In the genomic region with DNA sequence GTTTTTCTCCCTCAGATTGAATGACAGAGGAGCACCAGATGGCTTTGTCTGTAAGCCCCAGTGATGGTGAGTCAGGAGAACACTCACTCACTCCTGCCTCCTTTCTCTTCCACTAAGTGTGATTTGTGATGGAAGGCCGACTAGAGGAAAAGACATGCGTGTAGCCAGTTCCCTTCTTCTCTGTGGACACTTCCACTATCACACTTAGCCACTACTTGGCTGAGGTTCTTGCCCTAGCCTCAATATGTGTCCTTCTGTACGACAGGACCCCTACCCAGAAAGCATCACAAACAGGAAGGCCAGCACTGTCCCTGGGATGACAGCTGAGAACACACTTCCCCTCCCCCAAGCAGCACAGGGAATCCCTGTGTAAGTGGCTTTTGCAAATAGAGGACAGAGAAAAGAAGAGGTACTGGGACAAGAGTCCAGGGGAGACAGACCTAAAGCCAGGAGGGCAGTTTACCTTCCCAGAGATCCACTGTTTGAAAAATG, we compare ENCODE assay signal across 12 mouse cellular contexts. TPM values are rescaled to one million over a fixed set of nuclear protein-coding genes. Genes with fewer than 3 reads are reported as not detected.
DNase-seq lines count a peak whose midpoint lies in the region; ATAC-seq and TF ChIP-seq lines count a peak whose summit lies in the region.
"Had no signal": no experiment of that assay in that cellular context is flagged by ENCODE, and none has a peak within 500 bp of the region (broad histone marks: within the 10 kb centered on the region; RNA-seq: fewer than 3 reads in every experiment).

No protein-coding gene starts in this region.

- peak overlapping the region; percentile 97 for H3K27ac ChIP-seq in left cerebral cortex, adult 2 months
- H3K27ac ChIP-seq in embryonic facial prominence, embryonic 10.5 days (replicated peaks) = peak overlapping the region; percentile 93
- peak overlapping the region; percentile 92 for H3K27ac ChIP-seq in hindbrain, embryonic 15.5 days (replicated peaks)
- peak overlapping the region; percentile 93 for H3K27ac ChIP-seq in neural tube, embryonic 12.5 days
- H3K27ac ChIP-seq: kidney, embryonic 15.5 days; liver, embryonic 15.5 days had no signal

- no peaks in the 10 kb centered on the region for H3K9me3 ChIP-seq in embryonic facial prominence, embryonic 10.5 days
- H3K9me3 ChIP-seq in hindbrain, embryonic 15.5 days = no peaks in the 10 kb centered on the region
- H3K9me3 ChIP-seq in neural tube, embryonic 12.5 days = no peaks in the 10 kb centered on the region
- H3K9me3 ChIP-seq: kidney, embryonic 15.5 days; liver, embryonic 15.5 days had no signal

- no peaks in the 10 kb centered on the region for H3K27me3 ChIP-seq in embryonic facial prominence, embryonic 10.5 days (replicated peaks; ENCODE audit: low read depth, poor library complexity, severe bottlenecking)
- no peaks in the 10 kb centered on the region for H3K27me3 ChIP-seq in hindbrain, embryonic 15.5 days
- no peaks in the 10 kb centered on the region for H3K27me3 ChIP-seq in neural tube, embryonic 12.5 days (replicated peaks)
- H3K27me3 ChIP-seq: kidney, embryonic 15.5 days had no signal

- peak overlapping the region; percentile 85 for H3K9ac ChIP-seq in hindbrain, embryonic 15.5 days
- peak overlapping the region; percentile 84 for H3K9ac ChIP-seq in neural tube, embryonic 12.5 days
- H3K9ac ChIP-seq: kidney, embryonic 15.5 days; liver, embryonic 15.5 days had no signal

- peak overlapping the region; percentile 63 for H3K4me2 ChIP-seq in hindbrain, embryonic 15.5 days
- peak overlapping the region; percentile 64 for H3K4me2 ChIP-seq in neural tube, embryonic 12.5 days (replicated peaks)
- H3K4me2 ChIP-seq: kidney, embryonic 15.5 days; liver, embryonic 15.5 days had no signal

- TF ChIP-seq CTCF in left cerebral cortex, adult 2 months (IDR thresholded peaks at IDR 0.05) = no peak

- H3K36me3 ChIP-seq in embryonic facial prominence, embryonic 10.5 days (replicated peaks) = peaks cover 52% of the 10 kb centered on the region
- peaks cover 30% of the 10 kb centered on the region for H3K36me3 ChIP-seq in hindbrain, embryonic 15.5 days
- H3K36me3 ChIP-seq in neural tube, embryonic 12.5 days = peaks cover 39% of the 10 kb centered on the region
- H3K36me3 ChIP-seq: kidney, embryonic 15.5 days; liver, embryonic 15.5 days had no signal

- H3K4me3 ChIP-seq in left cerebral cortex, adult 2 months = peak overlapping the region; percentile 75
- peak overlapping the region; percentile 64 for H3K4me3 ChIP-seq in embryonic facial prominence, embryonic 10.5 days
- H3K4me3 ChIP-seq in hindbrain, embryonic 15.5 days = peak overlapping the region; percentile 57
- H3K4me3 ChIP-seq in neural tube, embryonic 12.5 days = peak overlapping the region; percentile 56
- H3K4me3 ChIP-seq: kidney, embryonic 15.5 days; liver, embryonic 15.5 days; myocyte had no signal

- intact Hi-C loops in left cerebral cortex, adult 2 months (cut with DNase I) = loop anchor here (2.0 to 5.0 kb wide), 2 partner anchors 36 to 315 kb away; a partner anchor contains a TSS
- intact Hi-C loops in left cerebral cortex, postnatal 10 days (cut with DNase I) = loop anchor here (10.0 kb wide), 1 partner anchor 542 kb away; no protein-coding TSS in a partner anchor

- 71% methylated on average over 3 of the region's 3 CpGs for WGBS in embryonic facial prominence, embryonic 10.5 days
- WGBS in hindbrain, embryonic 15.5 days = 18% methylated on average over 3 of the region's 3 CpGs
- WGBS in neural tube, embryonic 12.5 days = 47% methylated on average over 3 of the region's 3 CpGs

- H3K4me1 ChIP-seq in embryonic facial prominence, embryonic 10.5 days = peaks cover 32% of the 10 kb centered on the region
- peaks cover 39% of the 10 kb centered on the region for H3K4me1 ChIP-seq in hindbrain, embryonic 15.5 days (replicated peaks)
- peaks cover 45% of the 10 kb centered on the region for H3K4me1 ChIP-seq in neural tube, embryonic 12.5 days

- DNase-seq in left cerebral cortex, adult 2 months (ENCODE audit: extremely low spot score in 1 of 2, low spot score in 2 of 2) = no peak
- DNase-seq in left cerebral cortex, postnatal 10 days (ENCODE audit: extremely low spot score in 1 of 2, low spot score in 2 of 2) = no peak
- no peak for DNase-seq in embryonic facial prominence, embryonic 10.5 days (ENCODE audit: low spot score)
- no peak for DNase-seq in kidney, postnatal 36 days
- DNase-seq in ovary, postnatal 36 days (ENCODE audit: low spot score) = no peak
- DNase-seq: embryo, embryonic 11 days had no signal

- ATAC-seq in hindbrain, embryonic 15.5 days (ENCODE audit: low FRiP score, low read depth) = no peak
- ATAC-seq in neural tube, embryonic 12.5 days (ENCODE audit: low FRiP score, low read depth) = 0 out of 2 replicates have a peak, but pooled peaks have one; percentile 7
- ATAC-seq in megakaryocyte-erythroid progenitor cell, adult 5-6 weeks (replicated peaks; ENCODE audit: low FRiP score, low TSS enrichment, poor library complexity, severe bottlenecking) = no peak

RNA-seq across cellular contexts. Expression of a gene that starts 1.9 kb away (rescaled TPM):
- total RNA-seq in left cerebral cortex, adult 2 months (2021) = 100 to 1,000 TPM; 320 to 326 TPM
- total RNA-seq in left cerebral cortex, postnatal 10 days (2021) = 100 to 1,000 TPM; 224 to 244 TPM
- polyA plus RNA-seq in embryonic facial prominence, embryonic 10.5 days (2016; fragmentation: Nextera tagmentation; extraction: Ambion mirVana) = 88.6 and 91.5 TPM in 2 replicates
- 437 and 453 TPM in 2 replicates for polyA plus RNA-seq in hindbrain, embryonic 15.5 days (2015; fragmentation: Nextera tagmentation; extraction: Ambion mirVana)
- 584 and 621 TPM in 2 replicates for polyA plus RNA-seq in neural tube, embryonic 12.5 days (2016; fragmentation: Nextera tagmentation; extraction: Ambion mirVana)
- 0.59 TPM in 1 of 2 replicates, not detected in the other for total RNA-seq in megakaryocyte-erythroid progenitor cell, adult 5-6 weeks (2014; fragmentation: Nextera tagmentation)
- not detected in 2 replicates for total RNA-seq in megakaryocyte-erythroid progenitor cell, adult 5-6 weeks (2017)

RNA-seq across cellular contexts. Expression of a gene that starts 20.2 kb away (rescaled TPM):
- total RNA-seq in left cerebral cortex, adult 2 months (2021) = 10 to 100 TPM; 21.6 to 23.7 TPM
- total RNA-seq in left cerebral cortex, postnatal 10 days (2021) = 10 to 100 TPM; 21.1 to 22.1 TPM
- 40.7 and 43.8 TPM in 2 replicates for polyA plus RNA-seq in embryonic facial prominence, embryonic 10.5 days (2016; fragmentation: Nextera tagmentation; extraction: Ambion mirVana)
- polyA plus RNA-seq in hindbrain, embryonic 15.5 days (2015; fragmentation: Nextera tagmentation; extraction: Ambion mirVana) = 40.3 and 44.5 TPM in 2 replicates
- 47.0 and 47.4 TPM in 2 replicates for polyA plus RNA-seq in neural tube, embryonic 12.5 days (2016; fragmentation: Nextera tagmentation; extraction: Ambion mirVana)
- total RNA-seq in megakaryocyte-erythroid progenitor cell, adult 5-6 weeks (2014; fragmentation: Nextera tagmentation) = 8.8 and 10.6 TPM in 2 replicates
- total RNA-seq in megakaryocyte-erythroid progenitor cell, adult 5-6 weeks (2017) = 18.4 and 25.7 TPM in 2 replicates

RNA-seq across cellular contexts. Expression of a gene that starts 29.0 kb away (rescaled TPM):
- total RNA-seq in left cerebral cortex, adult 2 months (2021) = 1 to 10 TPM; 1.4 to 3.6 TPM
- 10 to 100 TPM in 1 of 2 experiments, 1 to 10 TPM in 1; 9.7 to 10.9 TPM for total RNA-seq in left cerebral cortex, postnatal 10 days (2021)
- polyA plus RNA-seq in embryonic facial prominence, embryonic 10.5 days (2016; fragmentation: Nextera tagmentation; extraction: Ambion mirVana) = 0.15 and 0.21 TPM in 2 replicates
- 0.83 and 1.1 TPM in 2 replicates for polyA plus RNA-seq in hindbrain, embryonic 15.5 days (2015; fragmentation: Nextera tagmentation; extraction: Ambion mirVana)
- 0.66 and 0.77 TPM in 2 replicates for polyA plus RNA-seq in neural tube, embryonic 12.5 days (2016; fragmentation: Nextera tagmentation; extraction: Ambion mirVana)
- not detected in 2 replicates for total RNA-seq in megakaryocyte-erythroid progenitor cell, adult 5-6 weeks (2014; fragmentation: Nextera tagmentation)
- total RNA-seq in megakaryocyte-erythroid progenitor cell, adult 5-6 weeks (2017) = 1.1 TPM in 1 of 2 replicates, not detected in the other
- polyA plus RNA-seq: myocyte had no signal

Comparison
In these comparisons a context has a peak if more than half of its experiments do, and no peak if none do; other contexts are left out.
1. RNA of a gene that starts 1.9 kb away (total RNA-seq): 320 to 326 TPM in left cerebral cortex, adult 2 months and 224 to 244 TPM in left cerebral cortex, postnatal 10 days; 0.59 TPM in megakaryocyte-erythroid progenitor cell, adult 5-6 weeks; every median in the first group is over 100 times any median in the second.
2. Peak in every context shown above with its lines, with median percentiles within 50 percentile points of each other: H3K27ac ChIP-seq and H3K4me3 ChIP-seq.